Mouse (Mus musculus): ENCODE data around the gene Gm20388.

- TF ChIP-seq POLR2A (IDR thresholded peaks at IDR 0.05; ENCODE audit: insufficient read depth, low read depth, low read length), result no peak
- no peak for TF ChIP-seq CTCF (IDR thresholded peaks at IDR 0.05; ENCODE audit: insufficient read depth, low read depth, low read length)
These were observed 595.1 kb downstream of the Gm20388 start for GRCm38 (mm10) chr8:120505619-120506310.

Measured in olfactory bulb, adult 2 months (tissue).